Mouse (Mus musculus): ENCODE measurements around the gene Jmjd1c. TPM values are rescaled to one million over a fixed set of nuclear protein-coding genes. Genes with fewer than 3 reads are reported as not detected.

Jmjd1c gene
- total RNA-seq, 2 experiments from 2014 or later = 57.8 to 89.7 TPM

- ATAC-seq (replicated peaks; ENCODE audit: poor library complexity, severe bottlenecking) = no peak
Measured at GRCm38 (mm10) chr10:67218873-67219565, 123.1 kb downstream of the Jmjd1c start.

DNA sequence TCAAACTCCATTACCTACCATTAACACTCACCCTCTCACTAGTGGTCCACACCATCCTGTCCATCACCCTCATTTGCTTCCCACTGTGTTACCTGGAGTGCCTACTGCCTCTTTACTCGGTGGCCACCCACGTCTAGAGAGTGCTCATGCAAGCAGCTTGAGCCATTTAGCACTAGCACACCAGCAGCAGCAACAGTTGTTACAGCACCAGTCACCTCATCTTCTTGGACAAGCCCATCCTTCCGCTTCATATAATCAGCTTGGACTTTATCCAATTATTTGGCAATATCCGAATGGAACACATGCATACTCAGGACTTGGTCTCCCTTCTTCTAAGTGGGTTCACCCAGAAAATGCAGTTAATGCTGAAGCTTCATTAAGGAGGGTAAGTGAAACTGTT, 124.3 kb downstream of the Jmjd1c start:
- ATAC-seq (replicated peaks; ENCODE audit: poor library complexity, severe bottlenecking) = no peak

DNA sequence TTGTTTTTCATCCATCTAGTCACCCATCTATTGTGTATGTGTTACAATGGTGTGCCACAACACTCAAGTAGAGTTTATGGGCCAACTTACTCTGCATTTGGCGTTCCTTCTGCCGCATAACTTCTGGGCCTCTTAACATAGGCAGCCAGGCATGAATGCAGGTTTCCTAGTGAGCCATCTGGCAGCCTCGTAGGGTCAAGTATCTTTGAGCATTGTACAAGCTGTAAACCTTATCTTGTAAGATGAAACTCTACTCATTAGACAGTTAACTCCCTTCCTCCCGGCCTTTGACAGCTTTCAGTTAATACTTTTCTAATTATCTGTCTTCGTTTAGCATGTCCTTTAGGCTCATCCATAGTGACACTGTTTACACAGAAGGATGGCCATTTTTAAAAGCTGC, 125.4 kb downstream of the Jmjd1c start:
- ATAC-seq (replicated peaks; ENCODE audit: poor library complexity, severe bottlenecking) = no peak

DNA sequence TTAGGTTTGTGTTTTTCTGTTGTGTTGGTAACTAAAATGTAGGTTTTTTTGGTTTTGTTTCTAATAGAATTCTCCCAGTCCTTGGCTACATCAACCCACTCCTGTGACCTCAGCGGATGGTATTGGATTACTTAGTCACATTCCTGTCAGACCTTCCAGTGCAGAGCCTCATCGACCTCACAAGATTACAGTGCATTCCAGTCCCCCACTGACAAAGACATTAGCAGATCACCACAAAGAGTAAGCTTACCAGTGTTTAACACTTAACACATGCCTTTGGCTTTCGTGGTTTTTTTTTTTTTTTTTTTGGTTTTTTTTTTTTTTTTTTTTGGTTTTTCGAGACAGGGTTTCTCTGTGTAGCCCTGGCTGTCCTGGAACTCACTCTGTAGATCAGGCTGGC, 128.0 kb downstream of the Jmjd1c start:
- no peak for ATAC-seq (replicated peaks; ENCODE audit: poor library complexity, severe bottlenecking)

GRCm38 (mm10) chr10:67225528-67225927, 129.6 kb downstream of the Jmjd1c start:
- no peak for ATAC-seq (replicated peaks; ENCODE audit: poor library complexity, severe bottlenecking)

GRCm38 (mm10) chr10:67226109-67226508, 130.2 kb downstream of the Jmjd1c start:
- peak; percentile 90 for ATAC-seq (replicated peaks; ENCODE audit: poor library complexity, severe bottlenecking)

DNA sequence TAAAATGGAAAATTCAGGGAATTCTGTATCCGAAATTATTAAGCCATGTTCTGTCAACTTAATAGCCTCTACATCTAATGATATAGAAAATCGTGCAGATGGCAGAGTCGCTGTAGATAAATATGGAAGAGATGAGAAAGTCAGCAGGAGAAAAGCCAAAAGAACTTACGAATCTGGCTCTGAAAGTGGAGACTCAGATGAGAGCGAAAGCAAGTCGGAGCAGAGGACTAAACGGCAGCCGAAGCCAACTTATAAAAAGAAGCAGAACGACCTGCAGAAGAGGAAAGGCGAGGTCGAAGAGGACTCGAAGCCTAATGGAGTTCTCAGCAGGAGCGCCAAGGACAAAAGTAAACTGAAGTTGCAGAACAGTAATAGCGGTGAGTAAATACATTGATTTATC, 130.6 kb downstream of the Jmjd1c start:
- no peak for ATAC-seq (replicated peaks; ENCODE audit: poor library complexity, severe bottlenecking)

DNA sequence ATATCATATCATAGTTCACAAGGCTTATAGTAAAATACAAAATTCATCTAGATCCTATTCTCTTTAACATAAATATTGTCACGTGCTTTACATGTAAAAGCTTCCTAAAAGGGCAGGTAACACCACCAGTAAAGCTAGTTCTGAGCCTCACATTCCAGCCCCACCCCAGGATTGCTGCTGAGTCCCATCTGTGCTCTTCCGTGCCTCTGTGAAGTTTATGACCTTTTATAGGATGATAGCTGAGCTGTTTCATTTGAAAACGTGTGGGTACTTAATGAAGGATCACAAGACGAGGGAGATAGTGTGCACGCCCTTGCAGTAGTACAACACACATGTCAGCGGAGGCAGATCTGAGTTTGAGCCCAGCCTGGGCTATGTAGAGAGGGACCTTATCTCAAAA, 134.5 kb downstream of the Jmjd1c start:
- ATAC-seq (replicated peaks; ENCODE audit: poor library complexity, severe bottlenecking) = no peak

DNA sequence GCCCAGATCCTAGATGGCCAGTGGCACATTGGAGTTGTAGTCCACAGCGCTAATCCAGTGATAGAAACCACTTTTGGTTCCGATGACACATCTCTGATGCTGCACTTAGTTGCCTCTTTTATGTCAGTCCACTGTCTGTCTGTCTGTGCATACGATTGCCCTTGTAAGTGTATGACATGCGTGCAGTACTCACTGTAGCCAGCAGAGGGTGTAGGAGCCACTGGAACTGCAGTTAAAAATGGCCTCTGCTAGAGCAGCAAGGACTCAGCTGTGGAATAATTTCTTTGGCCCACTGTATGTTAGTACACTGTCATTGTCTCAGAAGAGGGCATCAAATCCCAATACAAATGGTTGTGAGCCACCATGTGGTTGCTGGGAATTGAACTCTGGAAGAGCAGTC, 151.2 kb downstream of the Jmjd1c start:
- ATAC-seq (replicated peaks; ENCODE audit: poor library complexity, severe bottlenecking) = peak; percentile 82

- ATAC-seq (replicated peaks; ENCODE audit: poor library complexity, severe bottlenecking) = no peak
Measured at GRCm38 (mm10) chr10:67249486-67249885, 153.6 kb downstream of the Jmjd1c start.

GRCm38 (mm10) chr10:67250846-67251245, 154.9 kb downstream of the Jmjd1c start:
- no peak for ATAC-seq (replicated peaks; ENCODE audit: poor library complexity, severe bottlenecking)

DNA sequence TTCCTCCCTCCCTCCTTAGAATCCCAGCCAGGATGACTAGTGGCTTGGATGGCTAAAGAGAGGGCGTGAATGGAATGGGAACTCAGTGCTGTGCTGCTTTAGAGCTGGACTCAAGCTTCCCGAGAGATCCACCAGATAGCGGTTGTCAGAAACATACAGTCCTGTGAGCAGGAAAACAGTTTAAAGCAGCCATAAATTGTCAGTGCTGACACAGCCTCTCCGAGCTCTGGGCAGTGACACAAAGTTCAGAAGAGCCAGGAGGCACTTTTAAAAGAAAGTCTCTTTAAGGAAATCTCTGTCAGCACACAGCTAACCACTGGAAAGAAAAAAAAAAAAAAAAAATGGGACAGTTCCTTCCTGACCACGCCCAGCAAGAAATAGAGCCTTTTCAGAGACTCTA, 156.4 kb downstream of the Jmjd1c start:
- ATAC-seq (replicated peaks; ENCODE audit: poor library complexity, severe bottlenecking) = no peak

DNA sequence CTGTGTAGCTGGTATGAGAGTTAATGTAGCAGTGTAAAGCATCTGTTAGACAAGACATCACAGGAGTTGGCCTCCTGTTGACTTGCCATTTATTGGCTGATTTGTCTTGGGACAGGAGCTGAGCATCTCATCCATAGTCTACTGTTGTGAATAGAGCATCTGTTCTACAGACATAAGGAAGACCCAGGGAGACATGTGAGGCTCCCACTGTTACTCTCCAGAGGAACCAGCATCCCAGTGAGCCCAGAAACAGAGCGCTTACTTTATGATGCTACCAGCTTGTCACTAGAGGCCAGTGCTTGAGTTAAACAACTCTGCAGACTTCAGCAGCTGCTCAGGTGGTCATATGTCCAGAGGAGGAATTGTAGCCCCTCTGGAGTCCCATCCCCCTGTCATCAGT, 157.2 kb downstream of the Jmjd1c start:
- no peak for ATAC-seq (replicated peaks; ENCODE audit: poor library complexity, severe bottlenecking)

DNA sequence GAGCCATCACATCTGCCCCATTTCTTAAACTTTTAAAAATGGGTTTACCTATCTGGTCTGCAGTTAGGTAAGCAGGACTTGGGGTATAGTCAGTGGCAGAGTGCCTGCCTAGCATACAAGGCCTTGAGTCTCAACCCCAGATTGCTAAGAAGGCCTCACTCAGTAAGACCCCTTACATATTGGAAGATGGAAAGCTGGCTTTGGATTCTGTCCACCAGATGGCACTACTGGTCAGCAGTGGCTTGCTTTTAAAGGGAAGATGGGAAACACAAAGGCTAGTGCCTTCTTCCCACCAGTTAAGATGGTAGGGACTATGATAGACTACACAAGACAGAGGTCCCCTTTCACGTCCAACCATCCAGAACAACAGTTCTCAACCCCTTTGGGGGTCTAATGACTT, 168.9 kb downstream of the Jmjd1c start:
- peak; percentile 56 for ATAC-seq (replicated peaks; ENCODE audit: poor library complexity, severe bottlenecking)

GRCm38 (mm10) chr10:67275916-67276315, 180.0 kb downstream of the Jmjd1c start:
- no peak for ATAC-seq (replicated peaks; ENCODE audit: poor library complexity, severe bottlenecking)

DNA sequence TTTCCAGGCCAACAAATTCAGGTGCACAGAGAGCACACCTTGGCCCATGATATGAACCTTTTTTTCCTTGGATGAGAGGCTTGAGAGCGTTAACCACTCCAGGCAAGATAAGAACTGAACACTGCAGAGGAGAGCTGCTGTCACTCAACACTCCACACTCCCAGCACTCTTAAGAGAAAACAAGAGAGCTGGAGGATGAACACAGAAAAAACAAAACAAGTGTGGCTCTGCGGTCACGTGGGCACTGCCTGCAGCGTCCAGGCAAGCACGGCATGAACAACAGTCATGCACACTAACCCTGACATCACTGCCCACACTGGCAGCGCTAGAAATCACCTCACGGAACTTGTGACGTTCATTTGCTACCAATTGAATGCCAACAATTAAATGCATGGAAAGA, 185.9 kb downstream of the Jmjd1c start:
- no peak for ATAC-seq (replicated peaks; ENCODE audit: poor library complexity, severe bottlenecking)

DNA sequence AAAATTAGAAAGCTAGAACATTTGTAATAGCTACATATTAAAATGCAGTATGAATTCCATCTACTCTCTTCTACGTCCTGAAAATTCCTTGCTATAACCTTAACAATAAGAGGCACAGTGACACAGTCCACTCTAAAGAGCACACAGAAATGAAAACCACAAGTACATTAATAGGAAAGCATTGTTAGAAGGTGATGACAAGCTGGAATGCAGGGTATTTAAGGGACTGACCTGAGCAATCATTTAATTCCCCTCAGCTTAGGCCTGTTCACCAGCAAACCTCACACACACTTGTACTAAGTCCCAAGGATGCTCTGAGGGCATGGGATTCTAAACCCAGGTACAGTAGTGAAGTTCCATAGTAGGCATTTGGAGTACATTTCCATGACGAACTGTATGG, 186.6 kb downstream of the Jmjd1c start:
- no peak for ATAC-seq (replicated peaks; ENCODE audit: poor library complexity, severe bottlenecking)

- ATAC-seq (replicated peaks; ENCODE audit: poor library complexity, severe bottlenecking) = no peak
Measured at GRCm38 (mm10) chr10:67283516-67283915, 187.6 kb downstream of the Jmjd1c start.

- ATAC-seq (replicated peaks; ENCODE audit: poor library complexity, severe bottlenecking) = no peak
Measured at GRCm38 (mm10) chr10:67284311-67284710, 188.4 kb downstream of the Jmjd1c start.

- peak; percentile 71 for ATAC-seq (replicated peaks; ENCODE audit: poor library complexity, severe bottlenecking)
Measured at GRCm38 (mm10) chr10:67284761-67285175, 188.8 kb downstream of the Jmjd1c start.

GRCm38 (mm10) chr10:67285176-67285814, 189.4 kb downstream of the Jmjd1c start, which contains the start of gene Nrbf2:
Gene Nrbf2, minus strand, starts transcription at chr10:67285305.
- peak; percentile 83 for ATAC-seq (replicated peaks; ENCODE audit: poor library complexity, severe bottlenecking)

GRCm38 (mm10) chr10:67287877-67288276, 192.0 kb downstream of the Jmjd1c start:
- no peak for ATAC-seq (replicated peaks; ENCODE audit: poor library complexity, severe bottlenecking)

Measured in granulocyte monocyte progenitor cell, adult 5-6 weeks (primary cell).